Comparison of ENCODE assay signal across 21 mouse cellular contexts in the genomic region with DNA sequence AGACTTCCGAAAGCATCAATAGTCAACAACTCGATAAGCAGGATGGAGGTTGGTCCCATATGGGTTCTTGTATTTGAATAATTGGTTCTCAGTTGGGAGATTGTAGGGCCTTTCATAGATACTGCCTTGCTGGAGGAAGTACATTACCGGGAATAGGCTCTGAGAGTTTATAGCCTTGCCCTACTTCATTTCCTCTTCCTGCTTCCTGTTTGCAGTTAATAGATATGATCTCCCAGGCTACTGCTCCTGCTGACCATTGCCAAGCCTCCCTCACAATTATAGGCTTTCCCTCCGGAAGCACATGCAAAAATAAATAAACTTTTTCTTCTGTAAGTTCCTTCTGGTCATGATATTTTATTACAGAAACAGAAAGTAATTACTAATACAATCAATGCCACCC. TPM values are rescaled to one million over a fixed set of nuclear protein-coding genes. Genes with fewer than 3 reads are reported as not detected.
DNase-seq lines count a peak whose midpoint lies in the region; ATAC-seq and TF ChIP-seq lines count a peak whose summit lies in the region.
"Had no signal": no experiment of that assay in that cellular context is flagged by ENCODE, and none has a peak within 500 bp of the region (broad histone marks: within the 10 kb centered on the region; RNA-seq: fewer than 3 reads in every experiment).

No protein-coding gene starts in this region.

- no peak overlapping the region for H3K9ac ChIP-seq in lung, embryonic 14.5 days
- H3K9ac ChIP-seq: embryonic facial prominence, embryonic 12.5 days; hindbrain, embryonic 14.5 days; intestine, embryonic 15.5 days; limb, embryonic 12.5 days; liver, embryonic 13.5 days; midbrain, embryonic 13.5 days; neural tube, embryonic 12.5 days had no signal

- H3K27me3 ChIP-seq in lung, embryonic 14.5 days (ENCODE audit: insufficient read depth, low read length), result no peaks in the 10 kb centered on the region
- H3K27me3 ChIP-seq: embryonic facial prominence, embryonic 12.5 days; intestine, embryonic 15.5 days; limb, embryonic 12.5 days; liver, embryonic 13.5 days; midbrain, embryonic 13.5 days; neural tube, embryonic 12.5 days had no signal

- H3K27ac ChIP-seq in lung, embryonic 14.5 days (ENCODE audit: low read depth), result no peak overlapping the region
- H3K27ac ChIP-seq: embryonic facial prominence, embryonic 12.5 days; hindbrain, embryonic 14.5 days; intestine, embryonic 15.5 days; limb, embryonic 12.5 days; liver, embryonic 13.5 days; midbrain, embryonic 13.5 days; neural tube, embryonic 12.5 days had no signal

- H3K4me3 ChIP-seq in lung, embryonic 14.5 days (ENCODE audit: low read depth, low read length), result no peak overlapping the region
- H3K4me3 ChIP-seq: embryonic facial prominence, embryonic 12.5 days; erythroblast, embryonic 14.5 days; intestine, embryonic 15.5 days; limb, embryonic 12.5 days; liver, embryonic 13.5 days; midbrain, embryonic 13.5 days; neural tube, embryonic 12.5 days had no signal

- no peak overlapping the region for H3K4me2 ChIP-seq in lung, embryonic 14.5 days
- H3K4me2 ChIP-seq: embryonic facial prominence, embryonic 12.5 days; hindbrain, embryonic 14.5 days; intestine, embryonic 15.5 days; limb, embryonic 12.5 days; liver, embryonic 13.5 days; midbrain, embryonic 13.5 days; neural tube, embryonic 12.5 days had no signal

- intact Hi-C loops in heart, postnatal 25 days (cut with DNase I), result loop anchor here (5.0 kb wide), 1 partner anchor 704 kb away; the partner anchor contains the start of gene Sdhaf3

- 61% methylated on average over 4 of the region's 4 CpGs for WGBS in lung, embryonic 14.5 days

- H3K36me3 ChIP-seq in lung, embryonic 14.5 days (ENCODE audit: insufficient read depth), result no peaks in the 10 kb centered on the region
- H3K36me3 ChIP-seq: embryonic facial prominence, embryonic 12.5 days; intestine, embryonic 15.5 days; limb, embryonic 12.5 days; liver, embryonic 13.5 days; midbrain, embryonic 13.5 days; neural tube, embryonic 12.5 days had no signal

- DNase-seq in heart, adult 9 months (ENCODE audit: low spot score in 2 of 2), result peak; percentile 17 to 71
- DNase-seq in heart, postnatal 25 days (ENCODE audit: low spot score), result no peak
- peak; percentile 43 for DNase-seq in lung, embryonic 14.5 days
- no peak for DNase-seq in lung, postnatal 4 days
- no peak for DNase-seq in urinary bladder, postnatal 36 days (ENCODE audit: low spot score in 2 of 2)
- DNase-seq: adrenal gland, adult 8-10 months; gastrocnemius, postnatal 36 days; layer of hippocampus, adult 9-11 months; liver, embryonic 13.5 days; right cerebral cortex, postnatal 4 days; thymus, adult 2 months had no signal

- H3K9me3 ChIP-seq in lung, embryonic 14.5 days (ENCODE audit: low read depth, low read length), result no peaks in the 10 kb centered on the region
- H3K9me3 ChIP-seq: embryonic facial prominence, embryonic 12.5 days; intestine, embryonic 15.5 days; limb, embryonic 12.5 days; liver, embryonic 13.5 days; midbrain, embryonic 13.5 days; neural tube, embryonic 12.5 days had no signal

- TF ChIP-seq CTCF in lung, embryonic 14.5 days (IDR thresholded peaks at IDR 0.05; ENCODE audit: low read depth), result no peak

- H3K4me1 ChIP-seq in lung, embryonic 14.5 days (ENCODE audit: insufficient read depth), result no peaks in the 10 kb centered on the region
- H3K4me1 ChIP-seq: embryonic facial prominence, embryonic 12.5 days; intestine, embryonic 15.5 days; limb, embryonic 12.5 days; liver, embryonic 13.5 days; midbrain, embryonic 13.5 days; neural tube, embryonic 12.5 days had no signal

- ATAC-seq in lung, embryonic 14.5 days (ENCODE audit: insufficient read depth), result peak; percentile 54; the same call in 1 of the 2 replicates
- ATAC-seq in granulocyte monocyte progenitor cell, adult 5-6 weeks (replicated peaks; ENCODE audit: poor library complexity, severe bottlenecking), result peak; percentile 75
- no peak for ATAC-seq in megakaryocyte, adult 5-6 weeks (ENCODE audit: poor library complexity, severe bottlenecking)
- ATAC-seq: intestine, embryonic 15.5 days; Patski had no signal

RNA-seq across cellular contexts. Expression of gene Asns, which starts 31.6 kb away (rescaled TPM):
- total RNA-seq in heart, postnatal 25 days (2021), result 1 to 10 TPM; 3.7 to 4.4 TPM
- polyA plus RNA-seq in lung, embryonic 14.5 days (2014; fragmentation: Nextera tagmentation; extraction: Ambion mirVana), result 68.4 and 68.9 TPM in 2 replicates
- 33.1 and 39.0 TPM in 2 replicates for total RNA-seq in granulocyte monocyte progenitor cell, adult 5-6 weeks (2014; fragmentation: Nextera tagmentation)
- 22.1 and 23.9 TPM in 2 replicates for total RNA-seq in granulocyte monocyte progenitor cell, adult 5-6 weeks (2017)
- 11.4 and 14.0 TPM in 2 replicates for total RNA-seq in megakaryocyte, adult 5-6 weeks (2015)
- 5.4 and 10.7 TPM in 2 replicates for total RNA-seq in megakaryocyte, adult 5-6 weeks (2017)

Comparison
In these comparisons a context has a peak if more than half of its experiments do, and no peak if none do; other contexts are left out.
1. DNase-seq: peak in heart, adult 9 months (2 of 2) and lung, embryonic 14.5 days (single experiment); none in heart, postnatal 25 days (single experiment), lung, postnatal 4 days (0 of 2) and urinary bladder, postnatal 36 days (0 of 2).